32 mouse cellular contexts compared by ENCODE assay signal in genomic region chr13:54710866-54711265, GRCm38 (mm10). TPM values are rescaled to one million over a fixed set of nuclear protein-coding genes. Genes with fewer than 3 reads are reported as not detected.
"Had no signal": no experiment of that assay in that cellular context is flagged by ENCODE, and none has a peak within 500 bp of the region (broad histone marks: within the 10 kb centered on the region; RNA-seq: fewer than 3 reads in every experiment).

No protein-coding gene starts in this region.

- H3K4me3 ChIP-seq: heart, embryonic 10.5 days; heart, embryonic 12.5 days; hindbrain, embryonic 13.5 days; intestine, embryonic 15.5 days; kidney, embryonic 15.5 days; left cerebral cortex, adult 2 months; limb, embryonic 10.5 days; limb, embryonic 12.5 days; liver, embryonic 13.5 days; liver, embryonic 15.5 days had no signal

- H3K4me2 ChIP-seq: heart, embryonic 12.5 days; hindbrain, embryonic 13.5 days; intestine, embryonic 15.5 days; kidney, embryonic 15.5 days; limb, embryonic 12.5 days; liver, embryonic 11.5 days; liver, embryonic 13.5 days; liver, embryonic 15.5 days had no signal

- H3K27me3 ChIP-seq: intestine, embryonic 15.5 days; liver, embryonic 13.5 days; liver, embryonic 15.5 days had no signal

- H3K9ac ChIP-seq: heart, embryonic 12.5 days; hindbrain, embryonic 13.5 days; intestine, embryonic 15.5 days; kidney, embryonic 15.5 days; limb, embryonic 12.5 days; liver, embryonic 13.5 days; liver, embryonic 15.5 days had no signal

- H3K4me1 ChIP-seq: heart, embryonic 10.5 days; heart, embryonic 12.5 days; hindbrain, embryonic 13.5 days; intestine, embryonic 15.5 days; kidney, embryonic 15.5 days; limb, embryonic 10.5 days; limb, embryonic 12.5 days had no signal

- DNase-seq: gastrocnemius, postnatal 14 days; heart, adult 18-20 months; heart, postnatal 10 days; heart, postnatal 4 days; kidney, adult 18-20 months; kidney, adult 9 months; kidney, postnatal 14 days; kidney, postnatal 36 days; layer of hippocampus, adult 9-11 months; liver; liver, embryonic 13.5 days had no signal

- H3K9me3 ChIP-seq: heart, embryonic 10.5 days; heart, embryonic 12.5 days; hindbrain, embryonic 13.5 days; intestine, embryonic 15.5 days; kidney, embryonic 15.5 days; limb, embryonic 10.5 days; liver, embryonic 15.5 days had no signal

- ATAC-seq: hindbrain, embryonic 16.5 days; inflammation-experienced regulatory T-cells, adult 6 months; intestine, embryonic 15.5 days had no signal

- H3K27ac ChIP-seq: heart, embryonic 10.5 days; hindbrain, embryonic 13.5 days; intestine, embryonic 15.5 days; kidney, embryonic 15.5 days; kidney, postnatal 0 days; left cerebral cortex, adult 2 months; limb, embryonic 10.5 days; limb, embryonic 12.5 days; liver, embryonic 13.5 days; liver, embryonic 15.5 days had no signal

- H3K36me3 ChIP-seq: heart, embryonic 10.5 days; heart, embryonic 12.5 days; hindbrain, embryonic 13.5 days; intestine, embryonic 15.5 days; kidney, embryonic 15.5 days; limb, embryonic 10.5 days; limb, embryonic 12.5 days; liver, embryonic 13.5 days; liver, embryonic 15.5 days had no signal

RNA-seq across cellular contexts. Expression of gene Cdhr2, which starts 9.6 kb away (rescaled TPM):
- total RNA-seq: gastrocnemius, adult 18-20 months; gastrocnemius, adult 8-10 months; gastrocnemius, postnatal 14 days; granulocyte monocyte progenitor cell, adult 5-6 weeks; heart, adult 18-20 months; heart, adult 8-10 months; heart, postnatal 10 days; heart, postnatal 25 days; heart, postnatal 4 days had no signal
- polyA plus RNA-seq: heart, embryonic 14.5 days; hindbrain, embryonic 11.5 days; inflammation-experienced regulatory T-cells, adult 6 months; limb, embryonic 10.5 days had no signal

RNA-seq across cellular contexts. Expression of gene Gprin1, which starts 38.8 kb away (rescaled TPM):
- total RNA-seq: gastrocnemius, adult 18-20 months; granulocyte monocyte progenitor cell, adult 5-6 weeks; heart, adult 18-20 months; heart, postnatal 25 days had no signal
- polyA plus RNA-seq: heart, embryonic 16.5 days; inflammation-experienced regulatory T-cells, adult 6 months had no signal

RNA-seq across cellular contexts. Expression of gene Sncb, which starts 55.5 kb away (rescaled TPM):
- total RNA-seq: gastrocnemius, adult 18-20 months; granulocyte monocyte progenitor cell, adult 5-6 weeks; heart, adult 18-20 months; heart, postnatal 10 days; heart, postnatal 25 days; heart, postnatal 4 days had no signal
- polyA plus RNA-seq: heart, embryonic 14.5 days; heart, embryonic 16.5 days; kidney, postnatal 0 days; limb, embryonic 10.5 days; limb, embryonic 12.5 days; liver, embryonic 11.5 days; liver, embryonic 13.5 days; liver, embryonic 15.5 days had no signal
